Mouse (Mus musculus) spleen, adult 2 months (tissue): ENCODE results near the gene Gm9945.

Source experiments
- CTCF ChIP-seq: fragments of 200-500 bp; IDR thresholded peaks from 2 replicates; pipeline ENCODE4 v1.5.1; 2011; ENCODE audit warnings: mild to moderate bottlenecking, inconsistent platforms; ENCODE audit not compliant: insufficient read depth, insufficient read length, insufficient replicate concordance; ENCODE audit errors: extremely low read depth
- POLR2A ChIP-seq: fragments of 200-500 bp; IDR thresholded peaks from 2 replicates; pipeline ENCODE4 v1.6.1; 2011; ENCODE audit warnings: low read depth, low read length, inconsistent platforms

DNA sequence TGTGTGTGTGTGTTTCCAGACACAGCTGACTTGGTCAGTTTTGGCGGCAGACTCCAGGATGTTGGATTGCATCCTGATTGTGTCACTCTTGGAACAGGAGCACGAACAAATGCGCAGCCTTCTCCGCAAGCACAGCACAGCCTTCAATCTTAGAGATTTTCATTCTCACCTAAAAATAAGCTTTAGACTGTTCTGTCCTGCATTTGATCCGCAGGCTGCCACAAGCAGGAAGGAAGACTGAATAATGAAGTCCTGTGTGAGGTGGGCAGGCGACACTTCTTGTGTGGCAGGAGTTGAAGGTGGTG, 49.2 kb downstream of the Gm9945 start:
- TF ChIP-seq POLR2A (no peak), CTCF (no peak)
